Mouse (Mus musculus) intestine, embryonic 15.5 days (tissue): ENCODE measurements around the gene Phf19. TPM values are rescaled to one million over a fixed set of nuclear protein-coding genes. Genes with fewer than 3 reads are reported as not detected.
A peak's percentile ranks its signal among the peaks of the same experiment; 100 is the strongest.

Experiments used
- ATAC-seq: fragments of 200-750 bp; cut with Nextera tagmentation; 2 replicates; pipeline ENCODE4 v1.8.0; 2017; ENCODE audit warnings: moderate TSS enrichment, moderate library complexity
- H3K27ac ChIP-seq: fragments of 300-500 bp; sonication (generic); 2 replicates; pipeline ENCODE4 v1.5.1; 2015; ENCODE audit warnings: mild to moderate bottlenecking, inconsistent platforms
- H3K27me3 ChIP-seq: fragments of 300-500 bp; sonication (generic); replicated peaks from 2 replicates; pipeline ENCODE4 v1.6.1; 2015; ENCODE audit warnings: inconsistent platforms
- H3K36me3 ChIP-seq: fragments of 300-500 bp; sonication (generic); 2 replicates; pipeline ENCODE4 v1.6.1; 2015; ENCODE audit warnings: inconsistent platforms
- H3K4me1 ChIP-seq: fragments of 300-500 bp; sonication (generic); replicated peaks from 2 replicates; pipeline ENCODE4 v1.6.1; 2015; ENCODE audit warnings: inconsistent platforms
- H3K4me2 ChIP-seq: fragments of 300-500 bp; sonication (generic); replicated peaks from 2 replicates; pipeline ENCODE4 v1.6.1; 2015; ENCODE audit warnings: mild to moderate bottlenecking, inconsistent platforms
- H3K4me3 ChIP-seq: fragments of 300-500 bp; sonication (generic); replicated peaks from 2 replicates; pipeline ENCODE4 v1.5.1; 2015; ENCODE audit warnings: inconsistent platforms
- H3K9ac ChIP-seq: fragments of 300-500 bp; sonication (generic); 2 replicates; pipeline ENCODE4 v1.6.1; 2015; ENCODE audit warnings: inconsistent platforms
- H3K9me3 ChIP-seq: fragments of 300-500 bp; sonication (generic); 2 replicates; pipeline ENCODE4 v1.6.1; 2016; ENCODE audit warnings: inconsistent platforms
- WGBS: fragments of 180-500 bp; shearing (Covaris S2); methylation state at CpG from one replicate; pipeline ENCODE4 v1.1.7; 2015; 5-methylcytosine and 5-hydroxymethylcytosine counted together
- polyA plus RNA-seq: library from polyadenylated mRNA; unstranded; fragments of >200 nt; fragmentation: Nextera tagmentation; extraction: Ambion mirVana; gene quantifications from 2 replicates; pipeline ENCODE4 v1.2.1, GENCODE M21; 2015

The Phf19 gene
- polyA plus RNA-seq, 1 experiment from 2014 or later, result 8.0 TPM

DNA sequence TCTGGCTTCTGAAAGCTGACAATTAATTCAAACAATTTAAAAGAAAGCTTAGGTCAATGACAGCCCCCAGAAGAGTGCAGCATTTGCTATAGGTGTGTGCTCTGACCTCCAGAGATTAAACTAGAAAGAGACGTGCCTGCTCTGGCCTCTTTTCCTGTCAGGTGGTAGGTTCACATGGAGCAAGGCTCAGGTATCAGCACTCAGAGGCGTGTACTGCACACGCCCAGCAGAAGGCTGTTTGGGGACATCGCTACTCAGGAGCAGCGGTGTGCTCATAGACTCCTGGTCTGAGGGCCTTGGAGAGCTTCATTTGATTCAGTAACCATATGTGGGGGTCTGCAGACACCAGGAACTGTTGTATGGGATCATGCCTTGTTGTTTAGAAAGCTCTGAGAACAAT lies 13.5 kb upstream of the Phf19 start:
- 56% methylated on average over 5 of the region's 5 CpGs for WGBS
- Histone ChIP-seq H3K4me3 (no peak overlapping the region), H3K9ac (no peak overlapping the region), H3K36me3 (no peaks in the 10 kb centered on the region), H3K9me3 (no peaks in the 10 kb centered on the region), H3K27ac (no peak overlapping the region), H3K4me1 (no peaks in the 10 kb centered on the region), H3K4me2 (no peak overlapping the region), H3K27me3 (no peaks in the 10 kb centered on the region)
- peak; percentile 82 for ATAC-seq

DNA sequence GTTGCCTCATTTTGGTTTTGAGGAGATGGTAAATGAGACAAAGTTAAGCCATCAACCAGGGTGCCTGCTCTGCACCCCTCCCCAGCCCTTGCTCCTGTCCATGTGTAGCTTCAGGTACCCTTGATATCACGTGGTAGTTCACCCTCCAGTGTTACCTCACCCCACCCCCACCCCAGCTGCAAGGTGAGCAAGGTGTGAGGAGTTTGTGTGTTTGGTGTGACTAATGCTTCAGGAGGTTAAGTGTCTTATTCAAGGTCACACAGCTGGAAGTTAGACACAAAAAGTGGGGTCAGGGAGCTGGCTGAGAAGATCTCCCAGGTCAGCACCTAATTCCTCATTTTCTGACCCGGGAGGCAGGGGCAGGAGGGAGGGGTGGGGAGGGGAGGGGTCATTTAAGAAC lies 8.9 kb upstream of the Phf19 start:
- 6% methylated on average over 2 of the region's 2 CpGs for WGBS
- Histone ChIP-seq H3K4me1 (no peaks in the 10 kb centered on the region), H3K9ac (no peak overlapping the region), H3K27ac (no peak overlapping the region), H3K36me3 (no peaks in the 10 kb centered on the region), H3K4me2 (no peak overlapping the region), H3K27me3 (no peaks in the 10 kb centered on the region), H3K4me3 (no peak overlapping the region), H3K9me3 (no peaks in the 10 kb centered on the region)
- no peak for ATAC-seq

DNA sequence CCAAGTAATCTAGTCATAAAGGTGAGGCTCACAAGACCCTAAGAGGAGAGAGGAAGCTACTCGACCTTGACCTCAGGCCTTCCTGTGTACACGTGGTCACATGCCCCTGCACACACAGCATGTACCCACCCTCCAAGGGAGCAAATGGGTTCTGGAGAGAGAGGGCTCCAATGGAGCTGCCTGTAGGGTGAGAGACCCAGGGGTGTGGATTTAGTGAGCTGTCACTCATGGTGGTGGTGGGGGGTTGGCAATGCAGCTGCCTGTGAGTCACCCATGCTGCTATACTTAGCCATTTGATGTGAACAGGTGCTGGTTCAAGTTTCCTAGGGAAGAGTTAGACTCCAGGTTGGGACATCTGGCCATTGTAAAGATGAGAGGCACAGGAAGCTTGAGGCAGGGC lies 6.3 kb upstream of the Phf19 start:
- 0 out of 2 replicates have a peak, but pooled peaks cover under 1% of the 10 kb centered on the region for H3K4me1 ChIP-seq
- WGBS, result 47% methylated on average over 2 of the region's 2 CpGs
- H3K4me3 ChIP-seq, result no peak overlapping the region
- no peak for ATAC-seq
- no peak overlapping the region for H3K4me2 ChIP-seq
- no peaks in the 10 kb centered on the region for H3K9me3 ChIP-seq
- H3K36me3 ChIP-seq, result no peaks in the 10 kb centered on the region
- H3K9ac ChIP-seq, result no peak overlapping the region
- H3K27ac ChIP-seq, result no peak overlapping the region
- no peaks in the 10 kb centered on the region for H3K27me3 ChIP-seq

DNA sequence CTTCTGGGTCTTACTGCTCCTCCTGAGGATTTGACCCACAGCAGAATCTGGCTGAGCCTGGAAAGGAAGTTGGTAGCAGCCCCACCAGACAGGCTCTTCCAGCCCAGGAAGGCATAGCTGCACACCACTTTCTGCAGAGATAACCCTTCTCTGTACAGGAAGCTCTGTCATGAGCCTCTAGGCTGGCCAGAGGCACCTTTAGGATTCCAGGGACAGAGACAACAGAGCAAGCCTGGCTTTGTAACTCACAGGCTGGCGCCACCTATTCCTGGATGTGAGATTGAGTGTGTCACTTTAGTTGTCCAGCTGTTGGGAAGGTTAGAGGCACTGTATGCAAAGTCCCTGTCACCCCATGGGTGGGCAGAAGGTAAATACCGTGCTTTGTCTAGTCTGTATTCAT lies 1.3 kb upstream of the Phf19 start:
- ATAC-seq, result no peak
- Histone ChIP-seq H3K27me3 (no peaks in the 10 kb centered on the region), H3K4me3 (no peak overlapping the region), H3K27ac (peak overlapping the region; percentile 28), H3K9me3 (no peaks in the 10 kb centered on the region), H3K4me2 (peak overlapping the region; percentile 88), H3K4me1 (0 out of 2 replicates have a peak, but pooled peaks cover 9% of the 10 kb centered on the region), H3K36me3 (no peaks in the 10 kb centered on the region), H3K9ac (no peak overlapping the region)
- WGBS, result 66% methylated on average over 2 of the region's 2 CpGs

DNA sequence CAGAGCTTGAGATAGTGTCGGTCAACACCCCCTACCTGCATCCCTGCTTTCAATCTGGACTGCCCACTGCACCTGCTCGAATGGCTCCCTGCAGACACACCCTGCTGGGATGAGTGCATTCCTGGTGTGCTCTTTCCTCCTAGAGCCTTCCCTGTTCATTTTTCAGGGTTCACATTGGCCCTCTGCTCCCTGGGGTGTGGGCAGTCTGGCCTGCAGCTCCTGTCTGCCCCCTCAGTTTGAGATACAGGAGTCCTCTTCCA lies 927 bp upstream of the Phf19 start:
- peak overlapping the region; percentile 28 for H3K27ac ChIP-seq
- H3K4me2 ChIP-seq, result peak overlapping the region; percentile 88
- no peaks in the 10 kb centered on the region for H3K27me3 ChIP-seq
- peak overlapping the region; percentile 62 for H3K4me3 ChIP-seq
- H3K9me3 ChIP-seq, result no peaks in the 10 kb centered on the region
- ATAC-seq, result peak; percentile 67
- peak overlapping the region; percentile 20; the same call in 1 of the 2 replicates for H3K9ac ChIP-seq
- WGBS, result 7% methylated on average over 2 of the region's 2 CpGs
- H3K36me3 ChIP-seq, result no peaks in the 10 kb centered on the region
- 0 out of 2 replicates have a peak, but pooled peaks cover 9% of the 10 kb centered on the region for H3K4me1 ChIP-seq

DNA sequence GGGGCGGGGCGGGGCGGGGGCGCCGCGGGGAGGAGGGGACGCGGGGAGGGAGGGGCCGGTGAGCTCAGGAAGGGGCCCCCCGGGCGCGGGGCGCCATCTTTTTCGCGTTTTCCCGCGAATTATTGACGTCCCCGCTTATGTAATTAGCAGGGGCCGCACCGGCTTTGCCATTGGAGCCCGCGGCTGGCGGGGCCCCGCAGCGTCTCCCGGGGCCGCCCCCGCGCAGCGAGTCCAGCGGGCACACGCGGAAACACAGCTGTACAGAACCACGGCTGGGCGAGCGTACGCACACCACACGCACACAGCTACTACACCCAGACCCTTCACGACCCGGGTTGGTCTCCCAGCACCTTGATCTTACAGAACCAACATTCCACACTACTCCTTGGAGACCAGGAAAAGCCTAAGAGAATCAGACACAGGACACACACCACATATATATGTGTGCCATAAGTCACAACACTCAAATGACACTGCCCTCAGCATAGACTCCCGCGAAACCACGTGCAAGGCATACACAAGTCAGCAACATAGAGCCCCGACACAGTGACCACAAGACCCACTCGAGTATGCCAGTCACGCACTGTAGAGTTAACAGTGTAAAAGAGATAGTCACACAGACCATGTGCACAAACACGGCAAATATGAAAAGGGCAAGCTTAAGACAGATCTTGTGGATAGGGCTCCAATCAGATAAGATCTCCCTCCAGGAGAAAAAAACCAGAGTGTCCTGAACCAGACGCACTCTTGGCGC lies 420 bp upstream of the Phf19 start:
- Histone ChIP-seq H3K9me3 (no peaks in the 10 kb centered on the region), H3K4me2 (peak overlapping the region; percentile 88), H3K27ac (peak overlapping the region; percentile 28; the same call in 1 of the 2 replicates), H3K36me3 (no peaks in the 10 kb centered on the region), H3K4me3 (peak overlapping the region; percentile 62), H3K27me3 (no peaks in the 10 kb centered on the region), H3K9ac (peak overlapping the region; percentile 53), H3K4me1 (0 out of 2 replicates have a peak, but pooled peaks cover 9% of the 10 kb centered on the region)
- ATAC-seq, result peak; percentile 84
- 2% methylated on average over 35 of the region's 50 CpGs for WGBS

DNA sequence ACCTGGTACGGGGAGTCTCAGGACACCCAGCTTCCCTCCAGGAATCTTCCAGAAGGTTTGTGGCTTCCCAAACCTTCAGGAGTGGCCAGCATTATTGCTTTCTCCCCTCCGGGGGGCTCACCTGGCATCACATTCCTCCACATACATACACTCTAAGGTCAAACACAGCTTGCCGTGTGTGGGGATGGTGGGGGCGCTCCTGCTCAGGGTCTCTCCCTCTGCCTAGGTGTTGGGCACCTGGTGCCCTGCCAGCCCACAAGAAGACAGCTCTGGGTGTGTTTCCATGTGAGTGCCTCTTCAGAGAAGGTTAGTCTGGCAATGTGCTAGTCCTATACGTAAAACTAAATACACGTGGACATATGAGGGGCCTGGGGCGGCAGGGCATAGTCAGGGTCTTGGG lies 1.2 kb downstream of the Phf19 start:
- H3K4me1 ChIP-seq, result 0 out of 2 replicates have a peak, but pooled peaks cover 9% of the 10 kb centered on the region
- 49% methylated on average over 7 of the region's 7 CpGs for WGBS
- no peaks in the 10 kb centered on the region for H3K9me3 ChIP-seq
- peak overlapping the region; percentile 62 for H3K4me3 ChIP-seq
- peak overlapping the region; percentile 88 for H3K4me2 ChIP-seq
- no peak overlapping the region for H3K9ac ChIP-seq
- no peak for ATAC-seq
- no peak overlapping the region for H3K27ac ChIP-seq
- no peaks in the 10 kb centered on the region for H3K36me3 ChIP-seq
- H3K27me3 ChIP-seq, result no peaks in the 10 kb centered on the region

DNA sequence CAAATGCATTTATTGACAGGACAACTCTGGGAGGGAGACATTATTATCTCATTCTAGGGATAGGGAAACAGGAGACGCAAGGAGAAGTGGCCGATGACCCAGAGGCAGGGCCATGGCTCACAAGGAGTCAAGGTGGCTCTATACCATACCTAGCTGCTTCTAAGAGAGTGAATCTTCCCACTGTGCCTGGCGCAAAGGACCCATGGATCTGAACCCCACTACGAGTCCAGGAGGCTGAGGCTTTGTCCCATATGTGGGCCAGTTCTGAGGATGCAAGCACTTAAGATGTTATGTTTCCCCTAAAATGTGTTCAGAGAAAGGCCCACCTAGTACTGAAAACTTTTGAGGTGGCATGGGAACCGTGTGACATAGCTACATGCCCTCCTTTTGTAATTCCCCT lies 2.0 kb downstream of the Phf19 start:
- no peak overlapping the region for H3K9ac ChIP-seq
- no peaks in the 10 kb centered on the region for H3K27me3 ChIP-seq
- H3K36me3 ChIP-seq, result no peaks in the 10 kb centered on the region
- no peak overlapping the region for H3K27ac ChIP-seq
- no peaks in the 10 kb centered on the region for H3K9me3 ChIP-seq
- H3K4me3 ChIP-seq, result no peak overlapping the region
- WGBS, result 84% methylated on average over 5 of the region's 5 CpGs
- H3K4me1 ChIP-seq, result 0 out of 2 replicates have a peak, but pooled peaks cover 9% of the 10 kb centered on the region
- no peak for ATAC-seq
- H3K4me2 ChIP-seq, result no peak overlapping the region

DNA sequence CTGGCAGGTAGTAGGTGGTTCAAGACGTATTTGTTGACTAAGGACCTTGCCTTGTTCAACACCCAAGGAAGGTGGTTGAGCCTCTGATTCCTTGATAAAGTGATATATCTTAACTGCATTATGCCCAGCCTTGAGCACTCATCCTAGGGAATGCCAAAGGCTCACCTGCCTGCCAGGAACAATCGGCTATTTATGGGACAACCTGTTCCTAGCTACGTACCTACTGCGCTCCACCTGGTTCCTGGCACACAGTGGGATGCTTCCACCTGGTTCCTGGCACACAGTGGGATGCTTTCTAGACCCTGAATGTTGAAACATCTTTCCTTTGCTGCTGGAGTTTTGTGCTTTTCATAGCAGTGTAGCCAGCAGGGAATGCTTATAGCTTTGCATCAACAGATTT lies 4.1 kb downstream of the Phf19 start:
- Histone ChIP-seq H3K4me2 (no peak overlapping the region), H3K36me3 (no peaks in the 10 kb centered on the region), H3K4me1 (0 out of 2 replicates have a peak, but pooled peaks cover 4% of the 10 kb centered on the region), H3K9me3 (no peaks in the 10 kb centered on the region), H3K27ac (no peak overlapping the region), H3K27me3 (no peaks in the 10 kb centered on the region), H3K9ac (no peak overlapping the region), H3K4me3 (no peak overlapping the region)
- 92% methylated on average over 4 of the region's 4 CpGs for WGBS
- no peak for ATAC-seq

DNA sequence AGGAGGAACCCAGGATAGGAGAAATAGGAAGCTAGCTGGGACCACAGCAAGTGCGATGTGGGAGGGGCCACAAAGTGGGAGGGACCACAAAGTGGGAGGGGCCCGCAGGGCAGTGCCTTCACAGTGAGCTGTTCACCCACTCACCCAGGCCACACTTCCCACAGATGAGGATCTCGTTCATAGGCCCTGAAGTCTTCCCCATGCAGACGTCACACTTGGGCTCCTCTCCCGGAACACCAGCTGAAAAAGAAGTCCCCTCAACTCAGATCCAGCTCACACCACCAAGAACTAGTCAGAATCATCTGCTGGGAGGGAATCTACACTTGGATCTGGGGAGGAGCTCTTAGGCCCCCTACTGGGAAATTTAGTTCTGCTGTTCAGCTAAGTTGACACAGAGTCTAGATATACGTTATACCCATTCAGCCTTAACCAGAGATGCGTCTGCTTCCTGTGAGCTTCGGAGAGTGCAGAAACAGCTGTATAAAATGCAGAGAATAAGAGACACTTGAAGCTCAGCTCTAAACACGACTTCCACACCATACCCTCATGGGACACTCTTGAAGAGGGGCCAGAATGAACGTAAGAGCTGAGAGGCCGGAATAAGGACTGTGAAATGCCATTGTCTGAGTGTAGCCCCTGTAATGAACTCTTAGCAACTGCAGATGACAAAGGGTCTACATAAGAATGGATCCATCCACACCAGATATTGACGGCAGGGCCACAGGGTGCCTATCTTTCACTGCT lies 6.8 kb downstream of the Phf19 start:
- no peaks in the 10 kb centered on the region for H3K27me3 ChIP-seq
- no peak overlapping the region for H3K4me2 ChIP-seq
- no peak overlapping the region for H3K27ac ChIP-seq
- ATAC-seq, result no peak
- no peak overlapping the region for H3K9ac ChIP-seq
- H3K9me3 ChIP-seq, result no peaks in the 10 kb centered on the region
- no peaks in the 10 kb centered on the region for H3K36me3 ChIP-seq
- WGBS, result 53% methylated on average over 12 of the region's 12 CpGs
- peaks cover 4% of the 10 kb centered on the region; the same call in 1 of the 2 replicates for H3K4me1 ChIP-seq
- no peak overlapping the region for H3K4me3 ChIP-seq

DNA sequence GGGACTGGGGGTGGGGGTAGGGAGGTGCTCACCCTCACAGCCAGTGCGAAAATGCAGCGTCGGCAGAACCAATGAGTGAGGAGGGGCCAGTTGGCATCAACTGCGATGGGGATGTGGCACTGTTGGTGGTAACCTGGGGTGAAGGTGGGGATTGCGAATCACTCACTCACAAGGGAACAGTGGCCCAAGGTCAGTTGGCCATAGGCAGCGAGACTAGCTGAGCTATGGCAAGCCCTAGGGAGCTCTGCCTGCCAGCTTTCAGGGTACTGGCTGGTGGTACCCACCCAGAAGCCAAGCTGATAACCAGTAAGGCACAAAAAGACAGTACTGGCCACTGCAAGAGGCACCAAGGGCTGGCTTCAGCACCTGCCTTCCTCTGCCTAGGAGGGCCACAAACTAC lies 7.4 kb downstream of the Phf19 start:
- WGBS, result 72% methylated on average over 6 of the region's 6 CpGs
- H3K27me3 ChIP-seq, result no peaks in the 10 kb centered on the region
- H3K4me1 ChIP-seq, result peaks cover 4% of the 10 kb centered on the region; the same call in 1 of the 2 replicates
- no peak for ATAC-seq
- H3K4me2 ChIP-seq, result no peak overlapping the region
- H3K9ac ChIP-seq, result no peak overlapping the region
- H3K36me3 ChIP-seq, result no peaks in the 10 kb centered on the region
- H3K9me3 ChIP-seq, result no peaks in the 10 kb centered on the region
- no peak overlapping the region for H3K4me3 ChIP-seq
- no peak overlapping the region for H3K27ac ChIP-seq

DNA sequence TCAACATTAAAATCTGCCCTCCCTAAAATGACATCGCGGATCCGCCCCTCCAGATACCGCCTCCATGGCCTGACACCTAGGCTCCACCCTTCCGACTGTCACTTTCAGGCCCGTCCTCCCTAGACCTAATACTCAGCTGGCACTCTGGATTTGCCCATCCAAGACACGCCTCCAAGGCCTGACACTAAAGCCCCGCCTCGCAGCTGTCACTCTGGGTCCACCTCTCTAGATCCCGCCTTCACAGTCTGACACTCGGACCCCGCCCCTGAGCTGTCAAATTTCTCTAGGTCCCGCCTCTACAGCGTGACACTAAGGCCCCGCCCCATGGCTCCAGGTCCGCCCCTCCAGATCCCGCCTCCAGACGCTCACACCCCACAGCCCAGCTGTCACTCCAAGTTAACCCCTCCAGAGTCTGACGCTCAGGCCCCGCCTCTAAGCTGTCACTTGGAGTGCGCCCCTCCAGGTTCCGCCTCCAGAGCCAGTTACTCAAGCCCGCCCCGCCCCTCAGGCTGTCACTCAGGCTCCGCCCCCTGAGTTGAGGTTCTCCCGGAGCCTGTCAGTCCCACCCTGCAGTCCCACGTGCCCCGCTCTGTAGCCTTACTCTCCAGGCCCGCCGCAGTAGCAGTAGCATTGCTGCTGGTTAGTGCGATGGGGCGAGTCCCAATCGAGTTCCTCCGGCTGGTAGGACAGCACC lies 8.8 kb downstream of the Phf19 start:
- under 1% methylated on average over 34 of the region's 34 CpGs for WGBS
- peak; percentile 98 for ATAC-seq
- H3K27ac ChIP-seq, result peak overlapping the region; percentile 34; the same call in 1 of the 2 replicates

More for the DNA sequence above, 8.8 kb downstream of the Phf19 start:
- Histone ChIP-seq H3K4me1 (peaks cover 4% of the 10 kb centered on the region; the same call in 1 of the 2 replicates), H3K9me3 (no peaks in the 10 kb centered on the region), H3K4me3 (peak overlapping the region; percentile 36), H3K27me3 (no peaks in the 10 kb centered on the region), H3K4me2 (peak overlapping the region; percentile 69), H3K36me3 (0 out of 2 replicates have a peak, but pooled peaks cover 3% of the 10 kb centered on the region), H3K9ac (peak overlapping the region; percentile 21; the same call in 1 of the 2 replicates)
